Mouse (Mus musculus): ENCODE results near the gene Sprr2i. TPM values are rescaled to one million over a fixed set of nuclear protein-coding genes. Genes with fewer than 3 reads are reported as not detected.

Sprr2i gene
- polyA plus RNA-seq, 1 experiment from 2014 or later: not detected

Other genes starting within 250 kb of the Sprr2i start
- not detected in 2 replicates for gene Sprr2a1, start 192.2 kb upstream of the Sprr2i start, polyA plus RNA-seq (2016; fragmentation: Nextera tagmentation; extraction: Ambion mirVana)
- not detected in 2 replicates for gene Sprr2a2, start 192.1 kb upstream of the Sprr2i start, polyA plus RNA-seq (2016; fragmentation: Nextera tagmentation; extraction: Ambion mirVana)
- gene Sprr2a3, start 122.6 kb upstream of the Sprr2i start, polyA plus RNA-seq (2016; fragmentation: Nextera tagmentation; extraction: Ambion mirVana): not detected in 2 replicates
- not detected in 2 replicates for gene Sprr2b, start 91.4 kb upstream of the Sprr2i start, polyA plus RNA-seq (2016; fragmentation: Nextera tagmentation; extraction: Ambion mirVana)
- not detected in 2 replicates for gene Sprr2d, start 68.9 kb upstream of the Sprr2i start, polyA plus RNA-seq (2016; fragmentation: Nextera tagmentation; extraction: Ambion mirVana)
- gene Sprr2e, start 55.8 kb upstream of the Sprr2i start, polyA plus RNA-seq (2016; fragmentation: Nextera tagmentation; extraction: Ambion mirVana): not detected in 2 replicates
- not detected in 2 replicates for gene Sprr2f, start 42.8 kb upstream of the Sprr2i start, polyA plus RNA-seq (2016; fragmentation: Nextera tagmentation; extraction: Ambion mirVana)
- gene Sprr2h, start 22.3 kb upstream of the Sprr2i start, polyA plus RNA-seq (2016; fragmentation: Nextera tagmentation; extraction: Ambion mirVana): not detected in 2 replicates
- gene Sprr2j-ps, start 10.1 kb downstream of the Sprr2i start, polyA plus RNA-seq (2016; fragmentation: Nextera tagmentation; extraction: Ambion mirVana): not detected in 2 replicates
- gene Gm9774, start 21.4 kb downstream of the Sprr2i start, polyA plus RNA-seq (2016; fragmentation: Nextera tagmentation; extraction: Ambion mirVana): 7.9 and 10.0 TPM in 2 replicates
- not detected in 2 replicates for gene Sprr2k, start 24.6 kb downstream of the Sprr2i start, polyA plus RNA-seq (2016; fragmentation: Nextera tagmentation; extraction: Ambion mirVana)
- not detected in 2 replicates for gene Sprr1b, start 30.8 kb downstream of the Sprr2i start, polyA plus RNA-seq (2016; fragmentation: Nextera tagmentation; extraction: Ambion mirVana)
- gene Sprr3, start 50.7 kb downstream of the Sprr2i start, polyA plus RNA-seq (2016; fragmentation: Nextera tagmentation; extraction: Ambion mirVana): not detected in 2 replicates
- gene Sprr1a, start 77.9 kb downstream of the Sprr2i start, polyA plus RNA-seq (2016; fragmentation: Nextera tagmentation; extraction: Ambion mirVana): not detected in 2 replicates
- not detected in 2 replicates for gene Sprr4, start 92.5 kb downstream of the Sprr2i start, polyA plus RNA-seq (2016; fragmentation: Nextera tagmentation; extraction: Ambion mirVana)
- not detected in 2 replicates for gene 2310046K23Rik, start 126.5 kb downstream of the Sprr2i start, polyA plus RNA-seq (2016; fragmentation: Nextera tagmentation; extraction: Ambion mirVana)
- not detected in 2 replicates for gene Ivl, start 165.7 kb downstream of the Sprr2i start, polyA plus RNA-seq (2016; fragmentation: Nextera tagmentation; extraction: Ambion mirVana)
- gene Smcp, start 181.0 kb downstream of the Sprr2i start, polyA plus RNA-seq (2016; fragmentation: Nextera tagmentation; extraction: Ambion mirVana): not detected in 2 replicates
- gene 2210017I01Rik, start 199.5 kb downstream of the Sprr2i start, polyA plus RNA-seq (2016; fragmentation: Nextera tagmentation; extraction: Ambion mirVana): not detected in 2 replicates
- not detected in 2 replicates for gene Lce6a, start 213.7 kb downstream of the Sprr2i start, polyA plus RNA-seq (2016; fragmentation: Nextera tagmentation; extraction: Ambion mirVana)
- gene Lce1a1, start 240.3 kb downstream of the Sprr2i start, polyA plus RNA-seq (2016; fragmentation: Nextera tagmentation; extraction: Ambion mirVana): not detected in 2 replicates
- not detected in 2 replicates for gene Lce1b, start 248.9 kb downstream of the Sprr2i start, polyA plus RNA-seq (2016; fragmentation: Nextera tagmentation; extraction: Ambion mirVana)